Mouse (Mus musculus): ENCODE results near the gene Hist1h4d.

Gene Hist1h4d

GRCm38 (mm10) chr13:23593051-23593770, 11.8 kb downstream of the Hist1h4d start:
- no peak for DNase-seq (ENCODE audit: low spot score)

- DNase-seq (ENCODE audit: low spot score): no peak
These were observed 13.8 kb downstream of the Hist1h4d start for GRCm38 (mm10) chr13:23595185-23595584.

GRCm38 (mm10) chr13:23595622-23596372, 14.4 kb downstream of the Hist1h4d start:
- DNase-seq (ENCODE audit: low spot score): no peak

GRCm38 (mm10) chr13:23597957-23598356, 16.6 kb downstream of the Hist1h4d start:
- no peak for DNase-seq (ENCODE audit: low spot score)

GRCm38 (mm10) chr13:23603182-23603699, 21.8 kb downstream of the Hist1h4d start:
- no peak for DNase-seq (ENCODE audit: low spot score)

GRCm38 (mm10) chr13:23604452-23604851, 23.1 kb downstream of the Hist1h4d start:
- DNase-seq (ENCODE audit: low spot score): no peak

GRCm38 (mm10) chr13:23605052-23605451, 23.7 kb downstream of the Hist1h4d start:
- DNase-seq (ENCODE audit: low spot score): no peak

GRCm38 (mm10) chr13:23609209-23609608, 27.8 kb downstream of the Hist1h4d start:
- DNase-seq (ENCODE audit: low spot score): no peak

- no peak for DNase-seq (ENCODE audit: low spot score)
These were observed 28.4 kb downstream of the Hist1h4d start for GRCm38 (mm10) chr13:23609844-23610243.

GRCm38 (mm10) chr13:23610393-23610792, 29.0 kb downstream of the Hist1h4d start:
- DNase-seq (ENCODE audit: low spot score): no peak

- DNase-seq (ENCODE audit: low spot score): no peak
These were observed 30.2 kb downstream of the Hist1h4d start for GRCm38 (mm10) chr13:23611638-23612037.

- no peak for DNase-seq (ENCODE audit: low spot score)
These were observed 38.8 kb downstream of the Hist1h4d start for GRCm38 (mm10) chr13:23620056-23620732.

GRCm38 (mm10) chr13:23620733-23621531, 39.5 kb downstream of the Hist1h4d start, which contains the start of gene Hist1h2be:
Gene Hist1h2be, minus strand, starts transcription at chr13:23621124.
- peak; percentile 83 for DNase-seq (ENCODE audit: low spot score)

GRCm38 (mm10) chr13:23621532-23622174, 40.3 kb downstream of the Hist1h4d start:
- DNase-seq (ENCODE audit: low spot score): peak; percentile 45

- peak; percentile 55 for DNase-seq (ENCODE audit: low spot score)
These were observed 40.8 kb downstream of the Hist1h4d start, which contains the start of gene Hist1h1e for GRCm38 (mm10) chr13:23622175-23622671. Gene Hist1h1e, minus strand, starts transcription at chr13:23622558.

- no peak for DNase-seq (ENCODE audit: low spot score)
These were observed 41.6 kb downstream of the Hist1h4d start for GRCm38 (mm10) chr13:23622861-23623450.

GRCm38 (mm10) chr13:23630653-23631052, 49.3 kb downstream of the Hist1h4d start:
- no peak for DNase-seq (ENCODE audit: low spot score)

All from layer of hippocampus, adult 9-10 months (tissue).